Mouse (Mus musculus) CH12.LX (cell line): ENCODE results near the gene Smndc1.

Experiments
- CTCF ChIP-seq, 2 experiments: IDR thresholded peaks in 1 of 2; conservative IDR thresholded peaks in 1 of 2; 2 replicates each; pipeline ENCODE4 v1.5.1; 2011 to 2012; ENCODE audit warnings: low read depth in 2 of 2, low read length in 2 of 2, improper control_type of control experiment in 1 of 2, inconsistent platforms in 1 of 2, mild to moderate bottlenecking in 1 of 2, moderate library complexity in 1 of 2
- POLR2A ChIP-seq: IDR thresholded peaks from 2 replicates; pipeline ENCODE4 v1.6.1; 2011; ENCODE audit warnings: low read depth, mild to moderate bottlenecking, improper control_type of control experiment, low read length

- TF ChIP-seq CTCF (conservative IDR thresholded peaks at IDR 0.05 in 1 of 2, IDR thresholded peaks at IDR 0.05 in 1 of 2; ENCODE audit: low read depth in 2 of 2, low read length in 2 of 2) (no peak), POLR2A (no peak)
Observed at GRCm38 (mm10) chr19:53366881-53367280, 23.5 kb downstream of the Smndc1 start.
